Mouse (Mus musculus) MEL (cell line): ENCODE data around the gene Gcdh. TPM values are rescaled to one million over a fixed set of nuclear protein-coding genes. Genes with fewer than 3 reads are reported as not detected.

Experiments used
- DNase-seq: peaks from one replicate; pipeline ENCODE4 v3.0.0; 2011; ENCODE audit warnings: low read depth, low spot score
- H3K27ac ChIP-seq: 2 replicates; pipeline ENCODE4 v1.5.1; 2012; ENCODE audit warnings: low read depth, mild to moderate bottlenecking, control low read depth, low read length, moderate library complexity; ENCODE audit not compliant: control insufficient read depth
- H3K27me3 ChIP-seq, 2 experiments: fragments of 150-350 bp in 1 of 2; sonication (generic) in 1 of 2; 2 replicates each; pipeline ENCODE4 v1.6.1; 2012; ENCODE audit warnings: low read length in 2 of 2, mild to moderate bottlenecking in 2 of 2, improper control_type of control experiment in 1 of 2, moderate library complexity in 1 of 2; ENCODE audit not compliant: insufficient read depth in 2 of 2, control insufficient read depth in 1 of 2
- H3K36me3 ChIP-seq, 2 experiments: 2 replicates each; pipeline ENCODE4 v1.6.1; 2012 to 2014; ENCODE audit warnings: low read length in 2 of 2, improper control_type of control experiment in 1 of 2, inconsistent platforms in 1 of 2, mild to moderate bottlenecking in 1 of 2; ENCODE audit not compliant: insufficient read depth in 2 of 2, control insufficient read depth in 1 of 2
- H3K4me1 ChIP-seq, 2 experiments: fragments of 150-350 bp in 1 of 2; sonication (generic) in 1 of 2; 2 replicates each; pipeline ENCODE4 v1.6.1; 2012; ENCODE audit warnings: low read length in 2 of 2, improper control_type of control experiment in 1 of 2, mild to moderate bottlenecking in 1 of 2; ENCODE audit not compliant: insufficient read depth in 2 of 2, control insufficient read depth in 1 of 2
- H3K4me3 ChIP-seq, 2 experiments: fragments of 150-350 bp in 1 of 2; sonication (generic) in 1 of 2; 2 replicates each; pipeline ENCODE4 v1.5.1; 2012; ENCODE audit warnings: low read depth in 2 of 2, low read length in 2 of 2, mild to moderate bottlenecking in 2 of 2, moderate library complexity in 2 of 2, control low read depth in 1 of 2, improper control_type of control experiment in 1 of 2; ENCODE audit not compliant: control insufficient read depth in 1 of 2, insufficient read depth in 1 of 2
- H3K79me2 ChIP-seq: 2 replicates; pipeline ENCODE4 v1.6.1; 2012; ENCODE audit warnings: mild to moderate bottlenecking, low read length, moderate library complexity; ENCODE audit not compliant: control insufficient read depth, poor library complexity, insufficient read depth
- H3K9ac ChIP-seq: 2 replicates; pipeline ENCODE4 v1.6.1; 2012; ENCODE audit warnings: low read depth, mild to moderate bottlenecking, control low read depth, low read length, moderate library complexity; ENCODE audit not compliant: control insufficient read depth, poor library complexity, severe bottlenecking
- H3K9me3 ChIP-seq: fragments of 150-350 bp; sonication (generic); replicated peaks from 2 replicates; pipeline ENCODE4 v1.6.1; 2012; ENCODE audit warnings: mild to moderate bottlenecking, low read length, improper control_type of control experiment, moderate library complexity; ENCODE audit not compliant: insufficient read depth
- CHD1 ChIP-seq: IDR thresholded peaks from 2 replicates; pipeline ENCODE4 v1.6.1; 2012; ENCODE audit warnings: low read depth, mild to moderate bottlenecking, inconsistent platforms, low read length, improper control_type of control experiment
- CHD2 ChIP-seq: IDR thresholded peaks from 2 replicates; pipeline ENCODE4 v1.6.1; 2011; ENCODE audit warnings: low read length, improper control_type of control experiment
- CTCF ChIP-seq, 3 experiments: IDR thresholded peaks in 2 of 3; conservative IDR thresholded peaks in 1 of 3; 2 replicates each; pipeline ENCODE4 v1.5.1; 2011 to 2012; ENCODE audit warnings: low read length in 3 of 3, low read depth in 2 of 3, mild to moderate bottlenecking in 2 of 3, improper control_type of control experiment in 1 of 3, inconsistent platforms in 1 of 3, mixed read lengths in 1 of 3, moderate library complexity in 1 of 3; ENCODE audit not compliant: control insufficient read depth in 1 of 3, insufficient read depth in 1 of 3, poor library complexity in 1 of 3, severe bottlenecking in 1 of 3
- E2F4 ChIP-seq: IDR thresholded peaks from 2 replicates; pipeline ENCODE4 v1.6.1; 2011; ENCODE audit warnings: low read depth, low read length, improper control_type of control experiment, borderline replicate concordance
- ELF1 ChIP-seq: IDR thresholded peaks from 2 replicates; pipeline ENCODE4 v1.6.1; 2014; ENCODE audit warnings: low read depth, mild to moderate bottlenecking, inconsistent platforms, low read length, improper control_type of control experiment, moderate library complexity
- EP300 ChIP-seq, 2 experiments: IDR thresholded peaks; 2 replicates each; pipeline ENCODE4 v1.6.1; 2011; ENCODE audit warnings: improper control_type of control experiment in 2 of 2, low read length in 2 of 2, low read depth in 1 of 2, mild to moderate bottlenecking in 1 of 2
- GATA1 ChIP-seq: IDR thresholded peaks from 2 replicates; pipeline ENCODE4 v1.6.1; 2011; ENCODE audit warnings: low read depth, low read length, improper control_type of control experiment
- HCFC1 ChIP-seq: IDR thresholded peaks from 2 replicates; pipeline ENCODE4 v1.6.1; 2012; ENCODE audit warnings: low read depth, mild to moderate bottlenecking, inconsistent platforms, low read length, improper control_type of control experiment, moderate library complexity
- JUND ChIP-seq: IDR thresholded peaks from 2 replicates; pipeline ENCODE4 v1.6.1; 2011; ENCODE audit warnings: low read depth, mild to moderate bottlenecking, improper control_type of control experiment, low read length
- KAT2A ChIP-seq: conservative IDR thresholded peaks from 2 replicates; pipeline ENCODE4 v1.6.1; 2012; ENCODE audit warnings: low read depth, low read length, improper control_type of control experiment, inconsistent platforms
- MAFK ChIP-seq: IDR thresholded peaks from 2 replicates; pipeline ENCODE4 v1.6.1; 2011; ENCODE audit warnings: low read depth, mild to moderate bottlenecking, low read length, improper control_type of control experiment, borderline replicate concordance
- MYB ChIP-seq: IDR thresholded peaks from 2 replicates; pipeline ENCODE4 v1.6.1; 2011; ENCODE audit warnings: mild to moderate bottlenecking, low read depth, low read length, improper control_type of control experiment
- MYC ChIP-seq: IDR thresholded peaks from 2 replicates; pipeline ENCODE4 v1.6.1; 2011; ENCODE audit warnings: low read depth, mild to moderate bottlenecking, low read length, improper control_type of control experiment, moderate library complexity
- NELFE ChIP-seq: IDR thresholded peaks from 2 replicates; pipeline ENCODE4 v1.6.1; 2011; ENCODE audit warnings: low read depth, low read length, improper control_type of control experiment
- NRF1 ChIP-seq: IDR thresholded peaks from 2 replicates; pipeline ENCODE4 v1.6.1; 2014; ENCODE audit warnings: low read depth, mild to moderate bottlenecking, inconsistent platforms, low read length, improper control_type of control experiment, moderate library complexity; ENCODE audit not compliant: poor library complexity, insufficient read depth, severe bottlenecking
- POLR2A ChIP-seq, 2 experiments: IDR thresholded peaks; 2 replicates each; pipeline ENCODE4 v1.6.1; 2011 to 2012; ENCODE audit warnings: low read length in 2 of 2, mild to moderate bottlenecking in 2 of 2, control low read depth in 1 of 2, improper control_type of control experiment in 1 of 2, low read depth in 1 of 2, moderate library complexity in 1 of 2; ENCODE audit not compliant: control insufficient read depth in 1 of 2, insufficient read depth in 1 of 2, poor library complexity in 1 of 2
- POLR2AphosphoS2 ChIP-seq: IDR thresholded peaks from 2 replicates; pipeline ENCODE4 v1.6.1; 2011; ENCODE audit warnings: low read length, improper control_type of control experiment
- RCOR1 ChIP-seq: IDR thresholded peaks from 2 replicates; pipeline ENCODE4 v1.6.1; 2012; ENCODE audit warnings: low read depth, mild to moderate bottlenecking, inconsistent platforms, low read length, improper control_type of control experiment
- SMC3 ChIP-seq: IDR thresholded peaks from 2 replicates; pipeline ENCODE4 v1.6.1; 2011; ENCODE audit warnings: low read depth, low read length, improper control_type of control experiment
- TAL1 ChIP-seq: IDR thresholded peaks from 2 replicates; pipeline ENCODE4 v1.6.1; 2012; ENCODE audit warnings: mild to moderate bottlenecking, inconsistent platforms, low read length, moderate library complexity, mixed read lengths
- TCF12 ChIP-seq: IDR thresholded peaks from 2 replicates; pipeline ENCODE4 v1.6.1; 2014; ENCODE audit warnings: low read depth, mild to moderate bottlenecking, inconsistent platforms, low read length, improper control_type of control experiment, moderate library complexity
- UBTF ChIP-seq: IDR thresholded peaks from 2 replicates; pipeline ENCODE4 v1.6.1; 2012; ENCODE audit warnings: low read depth, mild to moderate bottlenecking, inconsistent platforms, low read length, improper control_type of control experiment, moderate library complexity, borderline replicate concordance; ENCODE audit not compliant: insufficient read depth
- USF1 ChIP-seq: IDR thresholded peaks from 2 replicates; pipeline ENCODE4 v1.6.1; 2014; ENCODE audit warnings: low read depth, mild to moderate bottlenecking, inconsistent platforms, low read length, improper control_type of control experiment, moderate library complexity
- ZC3H11A ChIP-seq: IDR thresholded peaks from 2 replicates; pipeline ENCODE4 v1.6.1; 2012; ENCODE audit warnings: low read depth, mild to moderate bottlenecking, inconsistent platforms, low read length, improper control_type of control experiment
- ZMIZ1 ChIP-seq: IDR thresholded peaks from 2 replicates; pipeline ENCODE4 v1.6.1; 2012; ENCODE audit warnings: low read depth, mild to moderate bottlenecking, inconsistent platforms, low read length, improper control_type of control experiment, moderate library complexity
- polyA plus RNA-seq, 2 experiments: library from polyadenylated mRNA; stranded (reverse) in 1 of 2; unstranded in 1 of 2; fragments of >175 nt in 1 of 2; fragments of >200 nt in 1 of 2; gene quantifications; 2 replicates each; pipeline versions ENCODE4 v1.2.1 to v1.2.4; 2012; ENCODE audit warnings: low replicate concordance in 2 of 2, low read depth in 1 of 2; ENCODE audit not compliant: insufficient read length in 2 of 2, insufficient read depth in 1 of 2, missing spikeins in 1 of 2
- total RNA-seq: library from RNA; depleted of rRNA; stranded (reverse); fragments of 300-350 nt; gene quantifications from 2 replicates; pipeline ENCODE4 v1.2.3, GENCODE M21; 2012

Gcdh gene
- total and polyA plus RNA-seq, 3 experiments, result 10.7 to 17.3 TPM; not detected in 1

GRCm38 (mm10) chr8:84838513-84838912, 55.2 kb downstream of the Gcdh start:
- peak; percentile 49 for DNase-seq
- no peak overlapping the region for H3K27ac ChIP-seq

DNA sequence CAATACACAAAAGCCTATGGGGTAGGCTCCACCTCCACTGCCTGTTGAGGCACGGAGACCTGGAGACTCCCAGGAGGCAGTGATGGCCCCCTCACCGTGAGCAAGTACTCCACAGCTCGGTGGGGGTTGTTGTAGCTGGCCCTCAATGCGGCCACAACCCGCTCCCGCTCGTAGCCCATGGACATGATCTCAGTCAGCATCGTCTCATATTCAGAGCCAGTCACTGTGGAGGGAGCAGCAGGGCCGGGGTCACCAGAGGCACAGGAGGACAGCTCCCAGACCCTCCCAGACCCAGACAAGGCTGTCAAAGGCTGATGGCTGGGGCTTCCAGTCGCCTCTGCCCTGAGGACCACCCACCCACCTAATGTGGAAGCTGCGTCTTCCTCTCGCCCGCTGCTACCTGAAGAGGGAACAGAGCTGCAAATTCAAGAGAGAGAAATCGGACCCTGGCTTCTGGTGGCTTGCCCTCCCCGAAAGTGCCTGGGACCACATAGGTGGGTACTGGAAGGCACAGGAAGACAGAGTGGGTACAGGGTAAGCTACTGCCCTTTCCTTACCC, 55.7 kb downstream of the Gcdh start:
- no peak for DNase-seq
- Histone ChIP-seq H3K36me3 (peaks cover 2 to 26% of the 10 kb centered on the region in 2 experiments; a peak in 3 of 4 replicates), H3K9me3 (no peaks in the 10 kb centered on the region), H3K79me2 (peaks cover 14% of the 10 kb centered on the region), H3K4me1 (peaks cover 3 to 11% of the 10 kb centered on the region in 2 experiments), H3K9ac (no peak overlapping the region), H3K4me3 (no peak overlapping the region), H3K27me3 (no peaks in the 10 kb centered on the region), H3K27ac (no peak overlapping the region)
- TF ChIP-seq SMC3 (no peak), NRF1 (no peak), JUND (no peak), NELFE (no peak), TAL1 (no peak), HCFC1 (no peak), GATA1 (no peak), UBTF (no peak), CHD2 (no peak), KAT2A (no peak), POLR2A (IDR thresholded peaks at IDR 0.05; ENCODE audit: control insufficient read depth in 1 of 2, insufficient read depth in 1 of 2, low read depth in 1 of 2, low read length in 2 of 2, poor library complexity in 1 of 2) (no peak), POLR2AphosphoS2 (no peak), ZMIZ1 (no peak), CHD1 (no peak), MYC (no peak), MAFK (no peak), MYB (no peak), E2F4 (no peak)

More at GRCm38 (mm10) chr8:84838513-84838912, 55.2 kb downstream of the Gcdh start:
- H3K27me3 ChIP-seq, result no peaks in the 10 kb centered on the region
- H3K4me3 ChIP-seq, result no peak overlapping the region
- H3K36me3 ChIP-seq, result peaks cover 5 to 25% of the 10 kb centered on the region in 2 experiments
- H3K9me3 ChIP-seq, result no peaks in the 10 kb centered on the region
- peaks cover 12% of the 10 kb centered on the region for H3K79me2 ChIP-seq
- no peak overlapping the region for H3K9ac ChIP-seq
- TF ChIP-seq NELFE (no peak), RCOR1 (peak; percentile 32; the same call in 1 of the 2 replicates), EP300 (IDR thresholded peaks at IDR 0.05; ENCODE audit: low read depth in 1 of 2, low read length in 2 of 2) (peak in 1 of 2 experiments; percentile 69; a peak in 2 of 4 replicates), USF1 (no peak), CTCF (IDR thresholded peaks at IDR 0.05 in 2 of 3, conservative IDR thresholded peaks at IDR 0.05 in 1 of 3; ENCODE audit: control insufficient read depth in 1 of 3, insufficient read depth in 1 of 3, low read depth in 2 of 3, low read length in 3 of 3, poor library complexity in 1 of 3, severe bottlenecking in 1 of 3) (no peak), TCF12 (0 out of 2 replicates have a peak, but pooled peaks have one; percentile 23), TAL1 (peak; percentile 72), ELF1 (no peak), ZC3H11A (no peak), KAT2A (no peak), GATA1 (peak; percentile 58; the same call in 1 of the 2 replicates), ZMIZ1 (no peak)
- peaks cover 2 to 6% of the 10 kb centered on the region in 2 experiments for H3K4me1 ChIP-seq
